Mouse (Mus musculus) small intestine, adult 2 months (tissue): ENCODE measurements around the gene Sh2d6.
A peak's percentile ranks its signal among the peaks of the same experiment; 100 is the strongest.

Experiments used
- CTCF ChIP-seq: fragments of 200-500 bp; IDR thresholded peaks from 2 replicates; pipeline ENCODE4 v1.5.1; 2012; ENCODE audit warnings: low read depth, mild to moderate bottlenecking, control low read depth, inconsistent platforms, low read length, moderate library complexity, mixed read lengths; ENCODE audit not compliant: insufficient replicate concordance, insufficient read length; ENCODE audit errors: extremely low read depth
- POLR2A ChIP-seq: fragments of 200-500 bp; IDR thresholded peaks from 2 replicates; pipeline ENCODE4 v1.6.1; 2012; ENCODE audit warnings: low read depth, mild to moderate bottlenecking, control low read depth, inconsistent platforms, low read length, moderate library complexity

GRCm38 (mm10) chr6:72566044-72566443 lies 44.5 kb upstream of the Sh2d6 start:
- TF ChIP-seq CTCF (peak; percentile 81), POLR2A (no peak)
